11 mouse cellular contexts compared by ENCODE assay signal in the genomic region with DNA sequence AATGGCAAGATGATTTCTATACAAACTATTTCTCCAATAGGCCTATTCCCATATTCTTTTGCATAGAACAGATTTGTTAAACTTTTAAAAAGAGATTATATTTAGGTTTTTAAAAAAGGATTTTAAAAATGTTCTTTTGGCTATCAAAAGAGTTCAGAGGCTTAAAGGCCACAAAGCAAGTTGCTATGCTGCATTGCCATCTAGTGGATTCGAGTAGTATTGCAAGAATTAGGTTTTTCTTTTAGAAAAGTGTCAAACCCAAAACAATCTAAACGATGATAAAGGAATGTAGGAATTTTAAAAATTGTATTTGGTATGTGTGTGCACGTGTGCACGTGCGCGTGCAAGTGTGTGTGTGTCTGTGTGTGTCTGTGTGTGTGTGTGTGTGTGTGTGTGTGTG.
A peak's percentile ranks its signal among the peaks of the same experiment; 100 is the strongest.
DNase-seq lines count a peak whose midpoint lies in the region; ATAC-seq and TF ChIP-seq lines count a peak whose summit lies in the region.
"Had no signal": no experiment of that assay in that cellular context is flagged by ENCODE, and none has a peak within 500 bp of the region (broad histone marks: within the 10 kb centered on the region; RNA-seq: fewer than 3 reads in every experiment).

No protein-coding gene starts in this region.

- H3K27ac ChIP-seq in hindbrain, embryonic 14.5 days: no peak overlapping the region
- no peak overlapping the region for H3K27ac ChIP-seq in hindbrain, embryonic 13.5 days
- H3K27ac ChIP-seq in thymus, adult 2 months (ENCODE audit: control insufficient read depth, insufficient read depth, low read length): peak overlapping the region; percentile 18; the same call in 1 of the 2 replicates
- H3K27ac ChIP-seq: forebrain, embryonic 15.5 days; macrophage had no signal

- no peak overlapping the region for H3K4me3 ChIP-seq in hindbrain, embryonic 14.5 days (replicated peaks; ENCODE audit: low read length)
- H3K4me3 ChIP-seq in hindbrain, embryonic 13.5 days: no peak overlapping the region
- H3K4me3 ChIP-seq in thymus, adult 2 months (ENCODE audit: control insufficient read depth, insufficient read depth, low read length): no peak overlapping the region
- H3K4me3 ChIP-seq: forebrain, embryonic 15.5 days had no signal

- no peaks in the 10 kb centered on the region for H3K27me3 ChIP-seq in hindbrain, embryonic 14.5 days (ENCODE audit: control insufficient read depth, insufficient read depth, low read length)
- peaks cover 6% of the 10 kb centered on the region; the same call in 1 of the 2 replicates for H3K27me3 ChIP-seq in hindbrain, embryonic 13.5 days
- no peaks in the 10 kb centered on the region for H3K27me3 ChIP-seq in thymus, adult 2 months (ENCODE audit: control insufficient read depth, insufficient read depth, low read length)
- H3K27me3 ChIP-seq: forebrain, embryonic 15.5 days had no signal

- no peaks in the 10 kb centered on the region for H3K36me3 ChIP-seq in hindbrain, embryonic 14.5 days (replicated peaks; ENCODE audit: control insufficient read depth, insufficient read depth)
- no peaks in the 10 kb centered on the region for H3K36me3 ChIP-seq in hindbrain, embryonic 13.5 days
- H3K36me3 ChIP-seq in thymus, adult 2 months (ENCODE audit: control insufficient read depth, insufficient read depth, low read length): no peaks in the 10 kb centered on the region
- H3K36me3 ChIP-seq: forebrain, embryonic 15.5 days had no signal

- peak; percentile 82 for DNase-seq in hindbrain, embryonic 14.5 days (ENCODE audit: low spot score)
- DNase-seq in thymus, adult 2 months: no peak
- no peak for DNase-seq in thymus, postnatal 4 days
- DNase-seq in c-Kit-positive CD71-positive TER-119-positive erythroid progenitor cells, embryonic 14.5 days (ENCODE audit: low spot score): peak; percentile 35
- no peak for DNase-seq in urinary bladder, postnatal 4 days (ENCODE audit: low spot score in 2 of 2)
- DNase-seq in heart, adult 9 months (ENCODE audit: low spot score in 2 of 2): no peak
- DNase-seq: kidney, adult 8-10 months had no signal

- 7% methylated on average over 6 of the region's 6 CpGs for WGBS in hindbrain, embryonic 14.5 days
- WGBS in hindbrain, embryonic 13.5 days: 7% methylated on average over 6 of the region's 6 CpGs
- WGBS in thymus, adult 2 months: 14% methylated on average over 6 of the region's 6 CpGs

- TF ChIP-seq CTCF in thymus, adult 2 months (IDR thresholded peaks at IDR 0.05; ENCODE audit: borderline replicate concordance, control insufficient read depth, extremely low read depth, insufficient read depth, low read length, poor library complexity): no peak

- H3K4me2 ChIP-seq in hindbrain, embryonic 14.5 days (replicated peaks): no peak overlapping the region
- no peak overlapping the region for H3K4me2 ChIP-seq in hindbrain, embryonic 13.5 days
- H3K4me2 ChIP-seq: forebrain, embryonic 15.5 days had no signal

- ATAC-seq in hindbrain, embryonic 14.5 days (ENCODE audit: low FRiP score): no peak
- no peak for ATAC-seq in hindbrain, embryonic 13.5 days (ENCODE audit: low FRiP score)
- no peak for ATAC-seq in activated CD4-positive, CD25-positive, alpha-beta regulatory T cell, adult 4 months

- H3K9ac ChIP-seq in hindbrain, embryonic 14.5 days: no peak overlapping the region
- no peak overlapping the region for H3K9ac ChIP-seq in hindbrain, embryonic 13.5 days
- H3K9ac ChIP-seq: forebrain, embryonic 15.5 days had no signal

- no peak for TF ChIP-seq POLR2A in thymus, adult 2 months (IDR thresholded peaks at IDR 0.05; ENCODE audit: control insufficient read depth, extremely low read depth, insufficient read depth, low read length, poor library complexity)

- H3K9me3 ChIP-seq in hindbrain, embryonic 14.5 days (ENCODE audit: control insufficient read depth, low read length): no peaks in the 10 kb centered on the region
- H3K9me3 ChIP-seq in hindbrain, embryonic 13.5 days: no peaks in the 10 kb centered on the region
- H3K9me3 ChIP-seq: forebrain, embryonic 15.5 days had no signal

- no peaks in the 10 kb centered on the region for H3K4me1 ChIP-seq in hindbrain, embryonic 14.5 days (replicated peaks; ENCODE audit: control insufficient read depth, insufficient read depth, low read length)
- no peaks in the 10 kb centered on the region for H3K4me1 ChIP-seq in hindbrain, embryonic 13.5 days (replicated peaks)
- peaks cover 10% of the 10 kb centered on the region for H3K4me1 ChIP-seq in thymus, adult 2 months (replicated peaks; ENCODE audit: control insufficient read depth, insufficient read depth, low read length)
- H3K4me1 ChIP-seq: forebrain, embryonic 15.5 days had no signal

Comparison
In these comparisons a context has a peak if more than half of its experiments do, and no peak if none do; other contexts are left out.
1. DNase-seq: peak in hindbrain, embryonic 14.5 days (single experiment) and c-Kit-positive CD71-positive TER-119-positive erythroid progenitor cells, embryonic 14.5 days (single experiment); none in thymus, adult 2 months (single experiment), thymus, postnatal 4 days (single experiment), urinary bladder, postnatal 4 days (0 of 2) and heart, adult 9 months (0 of 2).